Mouse (Mus musculus): ENCODE data around the gene Eef1akmt4.

Gene Eef1akmt4

DNA sequence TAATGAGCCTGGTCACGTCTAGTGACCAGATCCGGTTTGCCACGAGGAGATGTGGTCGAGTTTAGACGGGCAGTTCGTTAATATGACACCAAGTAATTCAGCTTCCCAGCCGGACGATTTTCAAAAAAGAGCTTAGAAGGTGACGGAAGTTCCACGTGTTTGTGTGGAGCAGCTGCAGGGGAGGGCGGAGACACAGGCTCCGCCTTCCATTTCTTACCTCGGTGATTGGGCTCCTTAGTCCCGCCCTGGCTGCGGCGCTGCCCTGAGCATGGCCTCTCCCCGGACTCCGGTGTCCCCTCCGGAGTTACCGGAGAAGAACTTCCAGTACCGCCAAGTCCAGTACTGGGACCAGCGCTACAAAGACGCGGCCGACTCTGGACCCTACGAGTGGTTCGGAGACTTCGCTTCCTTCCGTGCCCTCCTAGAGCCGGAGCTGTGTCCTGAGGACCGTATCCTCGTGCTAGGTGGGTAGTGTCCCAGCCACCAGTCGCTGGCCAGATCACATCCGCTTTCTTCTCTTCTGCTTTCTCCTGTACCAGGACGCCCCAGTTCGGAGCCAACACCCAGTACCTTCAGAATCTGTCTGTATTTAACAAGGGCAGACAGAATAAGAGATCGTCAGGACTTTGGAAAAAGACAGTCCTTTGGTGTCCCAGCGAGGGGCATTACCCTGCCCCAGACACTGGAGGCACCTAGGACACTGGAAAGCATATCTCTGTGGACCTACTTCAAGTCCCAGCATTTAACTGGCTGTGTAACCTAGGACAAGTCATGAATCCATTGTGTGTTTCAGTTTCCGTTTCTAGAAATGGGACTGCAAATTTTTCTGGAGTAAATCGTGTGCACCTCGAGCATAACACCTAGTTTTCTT lies at the start of gene Eef1akmt4, which contains the start of the genes Gm49333 and Alg3:
Eef1akmt4 (plus strand) TSS at position 237 of the 871 bp plus-strand sequence.
Gm49333 (plus strand) TSS at position 254 of the 871 bp plus-strand sequence.
Alg3 (minus strand) TSS at position 379 of the 871 bp plus-strand sequence.
- in situ Hi-C loops (cut with MboI; ENCODE audit: low sequenced_read_pairs), result no loop called here

DNA sequence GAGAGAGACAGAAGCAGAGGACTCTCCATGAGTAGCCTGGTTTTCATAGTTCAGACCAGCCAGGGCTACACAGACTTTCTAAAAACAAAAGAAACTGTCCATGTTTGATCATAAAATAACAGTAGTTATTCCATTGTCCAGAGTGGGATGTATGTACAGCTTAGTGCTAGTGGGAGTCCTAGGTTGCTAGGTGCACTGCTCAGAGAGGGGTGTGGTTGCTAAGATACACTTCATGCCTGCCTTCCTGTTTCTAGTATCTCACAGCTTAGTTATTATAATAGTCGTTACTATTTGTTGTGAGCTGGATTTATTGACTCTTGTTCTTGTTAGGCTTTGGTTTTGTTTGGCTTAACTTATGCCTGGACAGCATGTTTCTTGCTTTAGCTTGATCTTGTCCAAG lies 46.3 kb upstream of the Eef1akmt4 start:
- in situ Hi-C loops (cut with MboI; ENCODE audit: low sequenced_read_pairs), result no loop called here

- in situ Hi-C loops (cut with MboI; ENCODE audit: low sequenced_read_pairs), result no loop called here
Measured at GRCm38 (mm10) chr16:20589366-20589938, 21.9 kb upstream of the Eef1akmt4 start, which contains the start of gene Vwa5b2. Gene Vwa5b2 (plus strand): TSS chr16:20589471.

DNA sequence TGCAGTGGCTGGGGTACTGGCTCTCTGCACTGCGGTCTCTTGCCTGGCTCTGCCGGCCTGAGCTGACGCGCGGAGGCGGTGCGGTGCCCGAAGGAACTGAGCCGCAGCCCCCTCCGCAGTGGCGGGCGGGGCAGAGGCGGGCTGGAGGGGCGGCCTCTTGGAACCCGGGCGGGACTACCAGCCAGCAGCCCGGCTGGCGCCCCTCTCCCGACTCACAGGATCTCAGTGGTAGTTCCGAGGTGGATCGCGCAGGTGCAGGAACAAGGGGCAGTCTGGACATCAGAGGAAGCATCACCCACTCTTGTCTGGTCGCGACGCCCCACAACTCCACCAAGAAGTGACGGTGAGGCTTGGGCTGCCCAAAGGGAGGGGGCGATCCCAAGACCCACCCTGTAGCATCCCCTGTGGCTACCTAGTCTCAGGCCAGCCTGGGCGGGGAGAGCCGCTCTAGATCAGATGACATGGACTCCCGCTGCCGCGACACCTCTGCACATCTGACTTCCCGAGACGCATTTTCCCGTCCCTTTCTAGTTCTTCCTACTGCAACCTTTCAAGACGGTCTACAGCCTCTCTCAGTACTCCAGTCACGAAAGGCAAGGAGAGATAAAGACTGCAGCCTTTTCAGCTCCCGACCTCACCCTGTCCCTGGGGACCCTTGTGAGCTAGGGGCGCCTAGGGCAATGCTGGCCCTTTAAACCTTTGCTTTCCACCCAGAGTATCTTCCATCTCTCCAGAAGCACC lies 21.3 kb upstream of the Eef1akmt4 start:
- in situ Hi-C loops (cut with MboI; ENCODE audit: low sequenced_read_pairs), result no loop called here

- in situ Hi-C loops (cut with MboI; ENCODE audit: low sequenced_read_pairs), result no loop called here
Measured at GRCm38 (mm10) chr16:20590680-20591038, 20.7 kb upstream of the Eef1akmt4 start.

GRCm38 (mm10) chr16:20591076-20591705 lies 20.2 kb upstream of the Eef1akmt4 start:
- in situ Hi-C loops (cut with MboI; ENCODE audit: low sequenced_read_pairs), result no loop called here

DNA sequence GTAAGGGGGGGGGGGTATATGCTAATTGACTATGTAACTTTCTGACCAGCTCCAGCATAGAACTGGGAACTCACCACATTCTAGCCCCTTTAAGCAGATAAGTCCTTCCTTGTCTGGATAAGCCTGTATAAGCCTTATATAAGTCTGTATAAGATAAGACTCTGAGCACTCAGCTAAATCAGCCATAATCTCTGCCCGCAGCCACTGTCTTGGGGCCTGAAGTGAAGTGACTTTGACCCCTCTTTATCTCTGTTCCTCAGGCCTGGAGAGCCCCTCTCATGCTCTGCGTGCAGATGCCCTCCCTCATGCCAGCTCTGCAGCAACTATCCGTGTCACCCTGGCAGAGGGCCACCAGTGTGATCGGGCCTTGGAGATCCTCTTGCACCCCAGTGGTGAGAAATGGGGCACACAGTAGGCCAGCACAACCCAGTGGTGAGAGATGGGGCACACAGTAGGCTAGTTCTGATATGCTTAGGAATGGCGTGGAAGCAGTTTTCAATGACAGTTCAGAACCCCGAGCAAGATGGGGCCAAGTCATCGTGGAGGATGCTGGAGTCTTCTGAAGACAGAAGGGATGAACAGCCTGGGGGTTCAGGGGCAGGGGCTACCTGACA lies 16.2 kb upstream of the Eef1akmt4 start:
- in situ Hi-C loops (cut with MboI; ENCODE audit: low sequenced_read_pairs), result no loop called here

DNA sequence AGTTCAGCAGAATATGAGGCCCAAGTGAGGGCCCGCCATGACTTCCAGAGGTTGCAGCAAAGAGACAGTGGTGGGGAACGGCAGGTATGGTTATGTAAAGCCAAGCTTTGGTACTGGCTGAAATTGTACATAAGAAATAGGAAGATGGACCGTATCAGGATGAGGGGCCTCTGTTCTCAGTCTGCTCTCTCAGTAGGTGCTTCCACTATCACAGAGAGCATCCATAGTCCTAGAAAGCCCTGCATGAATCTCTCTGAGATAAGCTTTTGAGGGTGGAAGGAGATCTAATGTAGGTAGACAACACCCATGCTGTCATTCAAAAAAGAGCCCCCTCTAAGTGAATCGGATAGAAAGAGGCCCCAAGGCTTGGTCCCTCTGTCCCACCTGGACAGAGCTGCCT lies 15.7 kb upstream of the Eef1akmt4 start:
- in situ Hi-C loops (cut with MboI; ENCODE audit: low sequenced_read_pairs), result no loop called here

- in situ Hi-C loops (cut with MboI; ENCODE audit: low sequenced_read_pairs), result no loop called here
Measured at GRCm38 (mm10) chr16:20596687-20597441, 14.5 kb upstream of the Eef1akmt4 start.

- in situ Hi-C loops (cut with MboI; ENCODE audit: low sequenced_read_pairs), result no loop called here
Measured at GRCm38 (mm10) chr16:20600511-20600910, 10.9 kb upstream of the Eef1akmt4 start.

GRCm38 (mm10) chr16:20604705-20605104 lies 6.7 kb upstream of the Eef1akmt4 start:
- in situ Hi-C loops (cut with MboI; ENCODE audit: low sequenced_read_pairs), result no loop called here

DNA sequence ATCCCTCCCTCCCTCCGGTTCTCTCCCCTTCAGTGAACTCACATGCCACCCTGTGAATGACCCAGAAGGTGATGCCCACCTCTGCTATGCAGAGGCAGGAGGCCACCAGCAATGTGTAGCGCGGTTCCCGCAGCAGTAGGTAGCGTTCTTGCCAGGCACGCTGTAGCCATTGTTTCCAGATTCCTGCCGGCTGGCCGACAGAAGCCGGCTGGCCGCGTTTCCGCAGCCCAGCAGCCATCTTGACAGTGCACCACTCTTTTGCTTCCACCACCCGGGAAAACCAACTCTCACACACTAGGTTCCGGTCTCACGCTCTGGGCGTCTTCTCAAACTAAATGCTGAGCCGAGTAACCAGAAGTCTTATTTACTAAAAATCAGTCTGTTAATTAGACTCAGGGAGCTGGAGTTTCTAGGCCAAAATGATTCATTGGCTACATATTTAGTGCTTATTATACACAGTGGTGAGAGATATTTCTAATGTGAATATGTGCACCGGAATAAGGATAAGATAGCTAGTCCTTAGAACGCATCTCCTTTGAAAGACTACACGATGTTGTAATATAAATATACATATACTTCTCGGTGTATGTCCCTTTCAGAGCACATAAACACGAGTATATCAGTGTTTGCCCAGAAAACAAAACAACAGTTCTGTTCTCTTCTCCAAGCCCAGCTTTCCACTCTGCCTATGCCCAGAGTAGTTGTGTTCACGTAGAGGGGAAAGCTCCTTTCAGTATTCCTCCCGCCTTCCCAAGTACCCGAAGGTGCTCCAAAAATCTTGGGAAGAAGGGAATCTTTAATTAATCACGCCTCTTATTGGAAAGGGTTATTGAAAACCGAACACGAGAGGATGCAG lies 664 bp upstream of the Eef1akmt4 start:
- in situ Hi-C loops (cut with MboI; ENCODE audit: low sequenced_read_pairs), result no loop called here

DNA sequence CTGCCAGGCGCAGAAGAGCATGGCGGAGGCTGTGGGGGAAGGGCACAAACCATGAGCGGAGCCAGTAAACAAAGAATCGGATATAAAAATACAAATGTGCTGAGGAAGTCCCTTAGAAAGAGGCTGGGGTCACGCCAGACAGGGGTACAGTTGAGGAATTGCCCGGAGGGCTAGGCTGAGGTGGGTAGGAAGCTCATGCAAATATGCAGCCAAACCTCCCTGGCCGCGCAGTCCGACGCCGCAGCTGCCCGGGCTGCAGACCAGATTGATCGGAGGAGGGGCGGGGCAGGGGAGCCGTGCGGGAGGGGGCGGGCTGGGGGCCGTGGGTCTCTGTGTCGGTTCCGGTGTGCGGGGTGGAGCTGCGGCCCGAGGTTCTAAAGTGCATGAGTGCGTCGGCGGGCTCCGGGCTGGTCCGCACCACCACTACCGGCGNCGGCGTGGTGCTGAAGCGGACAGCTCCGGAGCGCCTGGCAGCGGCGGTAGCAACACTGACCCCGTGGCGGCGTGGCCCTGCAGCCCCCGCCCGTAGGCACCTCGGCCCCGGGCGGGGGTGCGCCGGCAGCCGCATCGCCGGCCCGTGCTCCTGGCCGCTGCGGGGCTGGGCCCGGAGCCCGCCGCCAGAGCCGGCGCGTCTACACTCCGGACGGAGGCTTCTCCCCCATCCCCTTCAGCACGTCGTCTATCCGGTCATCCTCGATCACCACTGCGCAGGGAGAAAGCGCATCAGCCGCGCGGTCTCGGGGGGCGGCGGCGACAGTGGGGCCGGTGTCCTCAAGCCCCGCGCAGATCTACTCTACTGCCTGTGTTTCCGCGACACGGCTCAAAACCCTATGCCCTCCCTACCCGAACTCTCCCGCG lies 8.4 kb downstream of the Eef1akmt4 start:
- in situ Hi-C loops (cut with MboI; ENCODE audit: low sequenced_read_pairs), result no loop called here

DNA sequence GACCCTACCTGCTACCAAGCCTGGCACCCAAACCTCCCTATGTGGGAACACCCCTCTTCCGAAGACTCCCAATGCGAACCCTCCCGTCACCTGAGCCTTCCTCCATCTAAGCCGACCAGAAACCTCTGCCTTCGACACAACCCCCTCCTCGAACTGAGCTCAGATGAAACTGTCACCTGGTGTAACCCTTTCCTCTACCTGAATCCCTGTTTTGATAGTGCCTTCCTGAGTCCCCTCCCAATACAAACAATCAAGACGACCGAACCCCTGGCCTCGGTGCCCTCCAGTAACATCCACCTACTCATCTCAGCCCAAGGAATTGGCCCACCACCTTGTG lies 9.0 kb downstream of the Eef1akmt4 start:
- in situ Hi-C loops (cut with MboI; ENCODE audit: low sequenced_read_pairs), result no loop called here

DNA sequence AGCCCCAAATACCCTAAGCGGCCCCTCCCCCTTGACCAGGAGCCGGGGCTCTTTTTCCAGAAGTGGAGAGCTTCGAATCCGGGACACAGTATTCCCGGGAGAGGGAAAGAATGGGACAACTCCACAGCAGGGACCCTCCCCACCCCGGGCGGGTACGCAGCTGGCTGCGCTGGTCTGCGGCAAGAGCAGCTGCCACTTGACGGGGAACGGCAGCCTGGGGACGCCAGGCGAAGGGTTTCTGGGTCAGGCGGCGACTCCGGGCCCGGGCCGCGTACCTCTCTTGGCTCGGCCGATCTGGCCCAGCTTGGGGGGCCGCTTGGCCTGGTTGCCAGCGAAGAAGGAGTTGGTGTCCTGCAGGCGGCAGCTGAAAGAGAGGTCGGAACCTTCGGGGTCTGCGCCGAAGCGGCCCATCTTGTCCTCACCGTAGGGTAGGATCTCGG lies 9.4 kb downstream of the Eef1akmt4 start:
- in situ Hi-C loops (cut with MboI; ENCODE audit: low sequenced_read_pairs), result no loop called here

- in situ Hi-C loops (cut with MboI; ENCODE audit: low sequenced_read_pairs), result no loop called here
Measured at GRCm38 (mm10) chr16:20621191-20621990, 10.0 kb downstream of the Eef1akmt4 start, which contains the start of gene Camk2n2. Gene Camk2n2 (minus strand): TSS chr16:20621287.

- in situ Hi-C loops (cut with MboI; ENCODE audit: low sequenced_read_pairs), result no loop called here
Measured at GRCm38 (mm10) chr16:20621991-20622685, 10.7 kb downstream of the Eef1akmt4 start.
